Mouse (Mus musculus) NIH3T3 (cell line): ENCODE data around the gene Fam118b.

Experiments
- DNase-seq: peaks from one replicate; pipeline ENCODE4 v3.0.0-alpha.2; 2012; ENCODE audit warnings: low read depth

Gene Fam118b

DNA sequence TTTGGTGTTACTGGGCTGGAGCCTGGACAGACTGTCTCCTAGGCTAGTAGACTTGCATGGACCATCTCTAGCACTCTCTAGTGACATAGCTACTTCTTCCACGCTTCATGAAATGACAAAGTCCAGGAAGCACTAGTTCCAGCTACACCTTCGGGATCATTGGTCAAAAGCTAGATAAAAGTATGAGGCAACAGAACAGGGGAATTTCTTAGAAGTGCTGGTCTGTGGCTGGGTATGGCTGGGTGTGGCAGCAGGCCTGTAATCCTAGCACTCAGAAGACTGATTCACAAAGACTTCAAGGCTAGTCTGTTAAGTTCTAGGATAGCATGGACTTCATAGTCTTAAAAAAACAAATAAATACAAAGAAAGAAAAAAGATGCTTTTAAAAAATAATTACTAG, 4.2 kb downstream of the Fam118b start:
- no peak for DNase-seq

GRCm38 (mm10) chr9:35262418-35262817, 5.2 kb downstream of the Fam118b start:
- DNase-seq, result no peak

DNA sequence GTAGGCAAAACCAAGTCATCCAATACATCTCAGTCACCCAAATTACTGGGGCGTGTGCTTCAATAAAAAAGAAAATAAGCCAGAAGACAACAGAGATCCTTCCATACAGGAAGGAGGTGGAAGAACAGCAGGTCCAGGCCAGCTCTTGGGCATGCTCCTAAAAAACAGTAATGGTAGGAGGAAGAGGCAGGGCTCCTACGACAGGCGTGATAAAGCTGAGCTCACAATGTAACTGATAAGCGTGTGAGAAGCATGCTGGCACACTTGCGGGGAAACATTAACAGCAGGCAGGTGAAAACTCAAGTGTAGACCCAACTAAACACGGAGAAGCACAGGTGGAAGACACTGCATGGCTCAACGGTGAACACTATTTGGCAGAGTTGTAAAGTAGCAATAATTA, 10.2 kb downstream of the Fam118b start:
- DNase-seq, result no peak

- DNase-seq, result peak; percentile 8
Measured at GRCm38 (mm10) chr9:35249476-35249875, 18.1 kb downstream of the Fam118b start.

GRCm38 (mm10) chr9:35247405-35247804, 20.2 kb downstream of the Fam118b start:
- no peak for DNase-seq

GRCm38 (mm10) chr9:35239734-35240133, 27.9 kb downstream of the Fam118b start:
- DNase-seq, result no peak

DNA sequence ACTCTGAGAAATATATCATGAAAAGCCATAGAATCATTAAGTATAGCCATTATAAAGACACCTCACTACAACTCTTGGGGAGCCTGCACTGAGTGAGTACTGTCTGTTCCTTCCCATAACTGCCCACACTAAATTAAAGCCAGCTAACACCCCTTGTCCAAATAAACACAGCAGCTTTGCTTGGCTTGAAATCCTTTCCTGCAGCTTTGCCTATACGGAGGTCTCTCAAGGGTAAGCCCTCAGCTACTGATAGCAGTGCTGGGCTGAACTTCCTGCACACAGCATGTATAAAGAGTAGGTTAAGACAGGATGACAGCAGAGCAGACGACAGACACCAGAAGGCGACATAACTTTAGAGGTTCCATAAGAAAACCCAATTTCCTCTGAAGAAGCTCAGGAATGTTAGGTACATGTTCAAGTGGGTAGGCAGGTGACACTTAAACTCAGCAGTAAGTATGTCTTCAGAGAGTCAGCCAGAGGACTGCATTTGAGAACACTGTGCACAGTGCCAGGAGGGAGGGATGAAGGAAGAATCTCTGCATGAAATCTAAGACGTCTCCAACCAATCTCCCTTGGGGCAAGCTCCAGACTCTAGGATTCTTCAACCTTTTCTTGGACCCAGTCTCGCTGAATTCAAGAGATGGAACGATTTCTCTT, 28.6 kb downstream of the Fam118b start:
- DNase-seq, result no peak

DNA sequence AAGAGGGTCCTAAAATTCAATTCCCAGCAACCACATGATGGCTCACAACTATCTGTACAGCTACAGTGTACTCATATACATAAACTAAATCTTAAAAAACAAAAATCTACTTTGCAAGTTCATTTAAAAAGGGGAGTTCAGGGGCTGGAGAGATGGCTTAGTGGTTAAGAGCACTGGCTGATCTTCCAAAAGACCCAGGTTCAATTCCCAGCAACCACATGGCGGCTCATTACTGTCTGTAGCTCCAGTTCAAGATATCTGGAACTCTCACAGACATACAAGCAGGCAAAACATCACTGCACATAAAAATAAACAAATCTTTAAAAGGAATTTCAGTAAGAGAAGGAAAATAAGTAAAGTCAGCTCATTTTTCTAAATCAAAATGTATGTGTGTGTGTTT, 29.2 kb downstream of the Fam118b start:
- no peak for DNase-seq

- no peak for DNase-seq
Measured at GRCm38 (mm10) chr9:35235996-35236395, 31.6 kb downstream of the Fam118b start.

- no peak for DNase-seq
Measured at GRCm38 (mm10) chr9:35228671-35229070, 38.9 kb downstream of the Fam118b start.

DNA sequence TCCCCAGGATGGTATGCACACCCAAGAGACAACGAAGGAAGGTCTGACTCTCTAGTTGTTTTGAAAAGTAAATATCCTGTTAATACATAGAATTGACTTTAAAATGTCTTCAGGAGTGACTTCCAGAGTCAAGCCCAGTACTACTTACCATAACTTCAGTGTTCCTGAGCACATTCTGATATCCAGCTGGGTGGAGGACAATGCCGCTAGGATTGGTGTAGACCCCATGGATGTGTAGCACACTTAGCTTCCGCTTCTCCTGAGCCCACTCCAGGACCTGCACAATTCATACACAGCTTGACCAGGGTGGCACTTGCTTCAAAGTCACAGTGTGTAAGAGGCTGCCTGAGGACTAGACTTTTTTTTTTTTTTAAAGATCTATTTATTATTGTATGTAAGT, 44.1 kb downstream of the Fam118b start:
- no peak for DNase-seq

- DNase-seq, result no peak
Measured at GRCm38 (mm10) chr9:35217963-35218362, 49.6 kb downstream of the Fam118b start.

DNA sequence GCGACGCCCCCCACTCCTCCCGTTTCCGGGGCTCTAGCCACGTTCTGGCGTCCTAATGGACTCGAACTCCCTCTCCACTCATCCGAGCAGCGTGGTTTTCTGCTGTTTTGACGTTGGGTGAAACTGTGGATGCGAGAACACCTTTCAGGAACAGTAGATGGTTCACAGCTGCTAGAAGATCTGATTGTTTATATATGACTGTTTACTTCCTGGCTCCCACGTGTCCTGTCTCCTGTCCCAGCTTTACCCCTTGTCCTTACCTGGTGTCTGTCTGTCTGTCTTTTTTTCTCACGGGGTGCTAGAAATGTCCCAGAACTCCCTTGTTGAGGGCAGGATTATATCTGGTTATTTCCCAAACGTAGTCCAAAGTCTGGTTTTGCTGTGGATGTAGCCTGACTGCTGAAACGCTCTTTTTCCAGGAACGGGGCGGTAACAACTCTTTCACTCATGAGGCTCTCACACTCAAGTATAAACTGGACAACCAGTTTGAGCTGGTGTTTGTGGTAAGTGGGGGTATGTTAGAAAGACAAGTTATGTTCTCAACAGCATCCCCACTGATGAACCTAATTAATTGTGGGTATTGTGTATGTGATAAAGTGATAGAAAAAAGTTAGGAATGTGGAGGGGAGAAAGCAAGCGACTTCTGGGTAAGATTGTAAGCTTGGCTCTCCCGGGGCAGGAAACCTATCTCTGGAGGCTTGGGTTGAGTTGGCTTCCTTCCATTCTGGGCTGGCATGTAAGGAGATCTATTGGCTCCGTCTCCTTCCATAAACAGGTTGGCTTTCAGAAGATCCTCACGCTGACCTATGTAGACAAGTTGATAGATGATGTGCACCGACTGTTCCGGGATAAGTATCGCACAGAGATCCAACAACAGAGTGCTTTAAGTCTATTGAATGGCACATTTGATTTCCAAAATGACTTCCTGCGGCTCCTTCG, 55.8 kb downstream of the Fam118b start:
- no peak for DNase-seq

DNA sequence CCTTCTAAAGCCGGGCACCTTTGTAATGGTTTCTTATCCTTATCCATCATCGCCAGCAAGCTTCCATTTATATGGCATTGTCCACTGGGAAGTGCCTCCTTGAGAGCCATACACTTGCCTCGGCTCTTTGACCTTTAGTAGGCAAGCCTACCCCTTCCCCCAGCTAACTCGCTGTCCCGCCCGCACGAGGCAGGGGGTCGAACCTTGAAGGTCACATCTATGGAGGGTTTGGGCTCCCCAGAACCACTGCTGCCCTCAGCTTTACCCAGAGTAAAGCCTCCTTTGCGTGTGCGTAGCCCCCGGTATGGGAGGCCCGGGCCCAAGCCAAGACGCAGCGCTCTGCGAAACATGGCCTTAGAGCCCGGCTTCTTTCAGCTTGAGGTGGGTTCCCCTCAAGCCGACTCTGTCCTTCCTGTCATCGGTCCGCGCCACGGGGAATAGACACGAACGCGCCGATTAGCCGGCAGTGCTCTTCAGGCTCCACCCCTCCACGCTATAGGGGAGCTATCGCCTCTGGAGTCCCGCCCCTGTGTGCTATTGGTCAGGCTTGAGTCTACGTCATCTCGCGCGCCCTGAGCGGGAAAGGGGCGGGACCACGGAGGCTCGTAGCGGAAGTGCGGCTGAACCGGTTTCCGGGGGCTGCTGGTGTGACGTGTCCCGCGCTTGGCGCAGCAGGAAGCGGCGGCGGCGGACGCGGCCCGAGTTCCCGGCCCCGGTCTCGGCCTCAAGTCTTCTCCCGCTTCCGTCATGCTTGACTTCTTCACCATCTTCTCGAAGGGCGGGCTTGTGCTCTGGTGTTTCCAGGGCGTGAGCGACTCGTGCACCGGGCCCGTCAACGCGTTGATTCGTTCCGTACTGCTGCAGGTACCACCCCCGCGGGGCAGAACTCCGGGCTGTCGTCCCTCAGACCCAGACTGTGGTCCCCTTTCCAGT, 56.8 kb downstream of the Fam118b start, which contains the start of gene Foxred1:
Foxred1 (minus strand) TSS at position 514 of the 933 bp plus-strand sequence.
- DNase-seq, result peak; percentile 98

- DNase-seq, result no peak
Measured at GRCm38 (mm10) chr9:35204421-35204820, 63.2 kb downstream of the Fam118b start.

DNA sequence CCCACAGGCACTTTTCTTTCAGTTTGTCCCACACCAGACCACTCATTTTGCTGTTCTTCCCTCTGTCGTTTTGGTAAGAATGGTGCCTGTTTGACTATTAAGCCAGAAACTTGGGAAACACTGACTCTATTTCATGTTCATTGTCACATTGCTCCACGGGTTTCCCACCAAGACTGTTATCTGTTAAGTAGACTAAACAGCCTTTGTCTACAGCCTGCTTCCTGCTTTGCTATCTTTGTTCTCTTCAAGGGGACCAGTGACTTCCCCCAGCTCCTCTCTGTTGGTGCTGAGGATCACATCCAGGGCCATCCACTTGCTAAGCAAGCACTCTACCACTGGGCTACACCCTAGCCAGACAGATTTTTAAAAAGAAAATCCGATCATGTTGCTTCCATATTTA, 64.1 kb downstream of the Fam118b start:
- no peak for DNase-seq

DNA sequence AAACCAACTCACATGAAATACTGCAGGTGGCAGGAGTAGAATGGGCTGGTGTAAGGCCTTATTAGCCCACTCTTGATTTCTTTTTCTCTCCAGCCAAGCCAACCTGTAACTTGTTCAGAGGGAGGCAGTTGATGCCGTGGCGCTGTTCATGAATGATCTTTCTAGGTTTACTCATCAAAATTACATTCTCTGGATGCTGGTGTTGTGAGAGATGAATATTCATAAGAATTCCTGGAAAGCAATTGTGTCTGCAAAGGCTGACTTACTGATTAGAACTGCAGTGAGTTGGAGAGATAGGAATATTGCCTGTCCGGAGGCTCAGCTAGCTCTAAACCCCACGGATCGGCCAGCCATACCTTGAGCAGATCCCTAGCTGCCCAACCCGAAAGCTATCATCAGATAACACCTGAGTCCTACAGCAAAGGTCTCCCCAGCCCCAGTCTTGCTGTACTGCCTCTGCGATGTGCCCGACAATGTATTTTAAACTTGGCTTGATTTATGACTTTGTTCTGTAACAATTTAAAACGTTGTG, 67.0 kb downstream of the Fam118b start:
- DNase-seq, result no peak

DNA sequence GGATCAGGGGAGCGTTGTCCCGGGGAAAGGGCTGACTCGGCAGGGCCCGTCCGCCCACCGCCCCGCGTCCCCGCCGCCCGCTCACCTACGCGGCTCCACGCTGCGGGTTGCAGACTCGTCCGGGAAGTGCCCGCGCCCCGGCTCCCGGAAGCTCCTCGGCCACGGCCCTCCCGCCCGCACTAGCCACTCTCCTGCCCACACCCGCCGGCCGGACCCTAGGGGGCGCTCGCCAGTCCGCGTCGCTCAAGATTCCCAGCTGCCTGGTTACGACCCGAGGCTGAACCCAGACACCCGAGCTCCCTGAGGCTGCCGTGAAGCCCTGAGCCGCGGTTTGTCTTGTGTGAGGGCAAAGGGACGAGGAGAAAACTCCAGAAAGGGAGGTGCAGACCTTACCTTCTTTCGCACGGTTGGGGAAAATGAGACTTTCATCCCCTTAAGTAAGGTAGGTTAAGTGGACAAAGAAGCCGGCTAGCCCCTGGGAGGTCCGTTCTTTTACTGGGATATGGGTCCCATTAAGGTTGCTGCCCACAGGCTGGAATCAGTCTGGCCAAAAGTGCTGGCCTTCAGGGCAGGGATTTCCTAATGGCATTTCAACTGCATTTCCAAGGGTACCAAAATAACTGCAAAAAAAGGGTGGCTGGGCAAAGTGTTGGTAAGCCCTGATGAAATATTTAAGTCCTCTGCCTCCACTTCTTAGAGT, 67.7 kb downstream of the Fam118b start, which contains the start of the genes Srpr and Tirap:
Srpr (plus strand) TSS at position 404 of the 700 bp plus-strand sequence.
Tirap (minus strand) TSS at position 520 of the 700 bp plus-strand sequence.
- peak; percentile 90 for DNase-seq

GRCm38 (mm10) chr9:35198945-35199771, 68.4 kb downstream of the Fam118b start:
- DNase-seq, result peak; percentile 23

- DNase-seq, result no peak
Measured at GRCm38 (mm10) chr9:35198351-35198750, 69.3 kb downstream of the Fam118b start.
